Mouse (Mus musculus): ENCODE measurements at regions not wholly inside any gene's neighbourhood (a gene's known extent, or its start where the extent isn't known, plus 50 kb on each side); places are given as distances from the start of the nearest gene placed in this dataset.

DNA sequence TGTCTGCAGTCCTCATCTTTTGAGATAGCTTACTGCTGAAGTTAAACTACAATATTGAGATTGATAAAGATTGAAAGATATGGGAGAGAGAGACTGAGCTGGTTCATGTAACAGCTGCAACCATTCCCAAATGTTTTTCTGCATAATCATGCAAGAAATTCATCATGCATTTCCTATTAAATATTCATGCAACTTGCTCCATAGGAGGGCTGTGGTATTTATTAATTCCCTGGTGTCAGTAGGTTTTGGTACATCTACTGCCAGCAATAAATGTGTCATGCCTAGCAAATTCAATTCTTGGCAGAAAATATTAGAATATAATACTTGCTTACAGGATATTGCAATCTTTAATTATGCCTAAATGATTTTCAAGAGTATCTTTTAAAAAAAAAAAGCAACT lies 125.5 kb upstream of the Rbms1 start:
- Histone ChIP-seq H3K27me3 (ENCODE audit: control insufficient read depth, insufficient read depth, low read length) (no peaks in the 10 kb centered on the region), H3K4me3 (ENCODE audit: low read depth, low read length) (no peak overlapping the region), H3K4me2 (replicated peaks; ENCODE audit: low read depth, low read length) (no peak overlapping the region), H3K27ac (ENCODE audit: low read depth, low read length) (no peak overlapping the region), H3K9me3 (ENCODE audit: control insufficient read depth, low read length) (no peaks in the 10 kb centered on the region), H3K9ac (ENCODE audit: low read depth, low read length) (no peak overlapping the region), H3K4me1 (replicated peaks; ENCODE audit: control insufficient read depth, insufficient read depth, low read length) (no peaks in the 10 kb centered on the region), H3K36me3 (ENCODE audit: control insufficient read depth, insufficient read depth, low read length) (no peaks in the 10 kb centered on the region)
- ATAC-seq (ENCODE audit: low FRiP score) (no peak), DNase-seq (ENCODE audit: low spot score) (no peak)

DNA sequence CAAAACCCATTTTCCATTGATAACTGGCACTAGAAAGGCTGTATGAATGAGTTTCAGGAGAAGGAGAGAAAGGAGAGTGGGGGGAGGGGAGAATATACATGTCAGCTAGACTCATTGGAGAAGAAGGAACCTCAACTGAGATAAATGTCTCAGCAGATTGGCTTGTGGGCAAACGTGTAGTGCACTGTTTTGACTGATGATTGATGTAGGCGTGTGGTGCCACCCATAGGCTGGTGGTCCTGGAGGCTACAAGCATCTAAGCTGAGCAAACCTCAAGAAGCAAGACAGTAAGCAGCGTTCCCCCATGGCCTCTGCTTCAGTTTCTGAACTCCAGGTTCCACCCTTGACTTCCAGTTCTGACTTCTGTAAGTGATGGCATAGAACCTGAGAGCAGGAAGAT lies 121.8 kb upstream of the Rbms1 start:
- H3K4me2 ChIP-seq (replicated peaks; ENCODE audit: low read depth, low read length): no peak overlapping the region
- ATAC-seq (ENCODE audit: low FRiP score) (no peak), DNase-seq (ENCODE audit: low spot score) (no peak)
- no peak overlapping the region for H3K4me3 ChIP-seq (ENCODE audit: low read depth, low read length)
- H3K27me3 ChIP-seq (ENCODE audit: control insufficient read depth, insufficient read depth, low read length): no peaks in the 10 kb centered on the region
- no peak overlapping the region for H3K27ac ChIP-seq (ENCODE audit: low read depth, low read length)
- 70% methylated on average over 3 of the region's 3 CpGs for WGBS
- no peaks in the 10 kb centered on the region for H3K9me3 ChIP-seq (ENCODE audit: control insufficient read depth, low read length)
- H3K36me3 ChIP-seq (ENCODE audit: control insufficient read depth, insufficient read depth, low read length): no peaks in the 10 kb centered on the region
- no peak overlapping the region for H3K9ac ChIP-seq (ENCODE audit: low read depth, low read length)
- no peaks in the 10 kb centered on the region for H3K4me1 ChIP-seq (replicated peaks; ENCODE audit: control insufficient read depth, insufficient read depth, low read length)

DNA sequence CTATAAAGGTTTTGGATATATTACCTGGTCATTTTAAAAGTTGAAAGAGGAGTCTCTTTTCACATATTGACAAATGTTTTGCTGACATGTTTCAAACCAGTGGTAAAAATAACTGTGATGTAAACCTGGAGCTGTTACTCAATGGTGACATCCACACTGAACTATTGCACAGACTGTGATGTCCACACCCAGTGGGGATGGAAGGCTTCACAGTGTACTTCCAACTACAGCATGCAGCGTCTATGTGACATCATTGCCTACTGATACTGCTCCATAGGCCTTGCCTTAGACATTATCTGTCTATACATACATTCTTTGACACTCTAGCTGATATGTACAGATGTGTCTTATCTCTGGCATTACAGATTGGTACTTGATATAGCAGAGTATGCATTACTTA lies 120.1 kb upstream of the Rbms1 start:
- Histone ChIP-seq H3K36me3 (ENCODE audit: control insufficient read depth, insufficient read depth, low read length) (no peaks in the 10 kb centered on the region), H3K9ac (ENCODE audit: low read depth, low read length) (no peak overlapping the region), H3K4me3 (ENCODE audit: low read depth, low read length) (no peak overlapping the region), H3K4me1 (replicated peaks; ENCODE audit: control insufficient read depth, insufficient read depth, low read length) (no peaks in the 10 kb centered on the region), H3K9me3 (ENCODE audit: control insufficient read depth, low read length) (no peaks in the 10 kb centered on the region), H3K27me3 (ENCODE audit: control insufficient read depth, insufficient read depth, low read length) (no peaks in the 10 kb centered on the region), H3K27ac (ENCODE audit: low read depth, low read length) (no peak overlapping the region), H3K4me2 (replicated peaks; ENCODE audit: low read depth, low read length) (no peak overlapping the region)
- ATAC-seq (ENCODE audit: low FRiP score) (no peak), DNase-seq (ENCODE audit: low spot score) (no peak)
- 82% methylated on average over 1 of the region's 1 CpGs for WGBS

DNA sequence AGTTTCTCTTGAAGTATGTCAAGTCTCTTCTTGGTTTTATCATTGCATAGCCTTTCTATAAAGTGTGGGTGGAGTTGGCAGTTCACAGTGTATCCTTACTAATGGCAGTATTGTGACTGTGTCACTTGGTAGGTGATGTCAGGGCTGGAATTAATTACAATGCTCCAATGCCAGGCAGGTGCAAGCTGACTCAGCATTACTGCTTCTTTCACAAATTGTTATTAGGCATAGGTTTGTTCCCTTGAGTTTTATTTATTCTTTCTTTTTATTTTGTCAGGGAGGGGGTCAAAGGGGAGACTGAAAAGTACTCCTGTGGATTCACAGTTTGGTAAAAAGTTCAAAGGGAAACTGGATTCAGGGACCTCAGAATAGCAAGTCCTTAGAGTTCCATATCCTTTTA lies 119.6 kb upstream of the Rbms1 start:
- Histone ChIP-seq H3K9me3 (ENCODE audit: control insufficient read depth, low read length) (no peaks in the 10 kb centered on the region), H3K27me3 (ENCODE audit: control insufficient read depth, insufficient read depth, low read length) (no peaks in the 10 kb centered on the region), H3K4me3 (ENCODE audit: low read depth, low read length) (no peak overlapping the region), H3K9ac (ENCODE audit: low read depth, low read length) (no peak overlapping the region), H3K4me1 (replicated peaks; ENCODE audit: control insufficient read depth, insufficient read depth, low read length) (no peaks in the 10 kb centered on the region), H3K27ac (ENCODE audit: low read depth, low read length) (no peak overlapping the region), H3K36me3 (ENCODE audit: control insufficient read depth, insufficient read depth, low read length) (no peaks in the 10 kb centered on the region), H3K4me2 (replicated peaks; ENCODE audit: low read depth, low read length) (no peak overlapping the region)
- DNase-seq (ENCODE audit: low spot score): no peak
- no peak for ATAC-seq (ENCODE audit: low FRiP score)

DNA sequence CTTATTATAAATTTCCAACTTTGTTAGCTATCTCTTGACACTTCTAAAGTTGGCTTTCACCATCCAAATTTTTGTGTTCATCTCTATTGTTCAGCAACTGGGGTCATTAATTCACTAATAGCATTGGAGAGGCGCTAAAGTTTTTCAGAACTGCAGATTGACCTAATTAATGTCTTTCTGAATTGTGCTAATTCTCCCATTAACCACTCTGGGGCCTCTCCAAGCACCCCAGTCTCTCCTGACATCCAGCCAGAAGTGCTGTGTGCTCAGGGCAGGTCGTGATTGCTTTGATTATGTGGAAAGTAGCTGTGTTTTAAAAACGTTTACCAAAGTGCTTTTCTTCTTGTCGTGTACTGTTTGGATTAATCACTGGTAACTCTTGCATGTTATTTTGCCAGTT lies 117.0 kb upstream of the Rbms1 start:
- Histone ChIP-seq H3K27me3 (ENCODE audit: control insufficient read depth, insufficient read depth, low read length) (no peaks in the 10 kb centered on the region), H3K27ac (ENCODE audit: low read depth, low read length) (no peak overlapping the region), H3K4me1 (replicated peaks; ENCODE audit: control insufficient read depth, insufficient read depth, low read length) (no peaks in the 10 kb centered on the region), H3K4me3 (ENCODE audit: low read depth, low read length) (no peak overlapping the region), H3K4me2 (replicated peaks; ENCODE audit: low read depth, low read length) (no peak overlapping the region), H3K9me3 (ENCODE audit: control insufficient read depth, low read length) (no peaks in the 10 kb centered on the region), H3K36me3 (ENCODE audit: control insufficient read depth, insufficient read depth, low read length) (no peaks in the 10 kb centered on the region), H3K9ac (ENCODE audit: low read depth, low read length) (no peak overlapping the region)
- DNase-seq (ENCODE audit: low spot score) (no peak), ATAC-seq (ENCODE audit: low FRiP score) (no peak)
- WGBS: 60% methylated on average over 4 of the region's 4 CpGs

DNA sequence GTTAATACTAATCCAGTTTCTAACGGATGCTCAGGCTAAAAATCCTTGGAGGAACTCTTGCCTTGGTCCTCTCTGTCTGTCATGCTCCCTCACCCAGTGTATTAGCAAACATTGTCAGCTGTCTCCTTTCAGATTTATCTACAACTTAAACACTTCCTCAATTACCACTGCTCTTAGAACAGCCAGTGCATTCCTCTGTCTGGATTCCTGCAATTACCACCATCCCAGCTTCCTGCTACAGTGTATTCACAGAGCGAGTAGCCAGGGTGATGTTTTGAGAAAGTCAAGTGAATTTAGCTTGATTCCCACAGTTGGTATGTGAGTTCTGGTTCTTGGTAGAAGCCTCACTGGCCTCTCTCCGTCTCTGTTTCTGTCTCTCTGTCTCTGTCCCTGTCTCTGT lies 108.0 kb upstream of the Rbms1 start:
- Histone ChIP-seq H3K27me3 (ENCODE audit: control insufficient read depth, insufficient read depth, low read length) (no peaks in the 10 kb centered on the region), H3K9ac (ENCODE audit: low read depth, low read length) (no peak overlapping the region), H3K9me3 (ENCODE audit: control insufficient read depth, low read length) (no peaks in the 10 kb centered on the region), H3K4me1 (replicated peaks; ENCODE audit: control insufficient read depth, insufficient read depth, low read length) (no peaks in the 10 kb centered on the region), H3K36me3 (ENCODE audit: control insufficient read depth, insufficient read depth, low read length) (no peaks in the 10 kb centered on the region), H3K4me2 (replicated peaks; ENCODE audit: low read depth, low read length) (no peak overlapping the region), H3K4me3 (ENCODE audit: low read depth, low read length) (no peak overlapping the region), H3K27ac (ENCODE audit: low read depth, low read length) (no peak overlapping the region)
- no peak for DNase-seq (ENCODE audit: low spot score)
- 75% methylated on average over 3 of the region's 3 CpGs for WGBS
- no peak for ATAC-seq (ENCODE audit: low FRiP score)

DNA sequence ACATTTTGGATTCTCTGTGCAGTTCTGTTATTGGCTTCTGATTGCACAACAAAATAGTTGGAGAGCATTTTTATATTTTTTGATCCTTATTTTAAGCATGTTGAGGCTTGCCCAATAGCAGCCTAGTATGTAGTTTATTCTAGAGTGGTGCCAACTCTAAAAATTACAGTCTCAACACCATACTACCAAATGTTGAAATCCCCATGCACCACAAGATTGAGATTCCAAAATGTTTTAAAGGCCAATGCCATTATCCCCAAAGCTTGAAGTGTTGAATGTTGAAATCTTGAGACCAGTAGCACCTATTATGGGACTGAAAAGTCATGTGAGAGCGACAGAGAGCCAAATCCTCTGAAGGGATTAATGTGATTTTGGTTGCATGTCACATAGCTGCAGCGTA lies 104.9 kb upstream of the Rbms1 start:
- Histone ChIP-seq H3K4me3 (ENCODE audit: low read depth, low read length) (no peak overlapping the region), H3K27ac (ENCODE audit: low read depth, low read length) (no peak overlapping the region), H3K4me1 (replicated peaks; ENCODE audit: control insufficient read depth, insufficient read depth, low read length) (no peaks in the 10 kb centered on the region), H3K9ac (ENCODE audit: low read depth, low read length) (no peak overlapping the region), H3K36me3 (ENCODE audit: control insufficient read depth, insufficient read depth, low read length) (no peaks in the 10 kb centered on the region), H3K27me3 (ENCODE audit: control insufficient read depth, insufficient read depth, low read length) (no peaks in the 10 kb centered on the region), H3K4me2 (replicated peaks; ENCODE audit: low read depth, low read length) (no peak overlapping the region), H3K9me3 (ENCODE audit: control insufficient read depth, low read length) (no peaks in the 10 kb centered on the region)
- 94% methylated on average over 2 of the region's 2 CpGs for WGBS
- no peak for DNase-seq (ENCODE audit: low spot score)
- no peak for ATAC-seq (ENCODE audit: low FRiP score)

DNA sequence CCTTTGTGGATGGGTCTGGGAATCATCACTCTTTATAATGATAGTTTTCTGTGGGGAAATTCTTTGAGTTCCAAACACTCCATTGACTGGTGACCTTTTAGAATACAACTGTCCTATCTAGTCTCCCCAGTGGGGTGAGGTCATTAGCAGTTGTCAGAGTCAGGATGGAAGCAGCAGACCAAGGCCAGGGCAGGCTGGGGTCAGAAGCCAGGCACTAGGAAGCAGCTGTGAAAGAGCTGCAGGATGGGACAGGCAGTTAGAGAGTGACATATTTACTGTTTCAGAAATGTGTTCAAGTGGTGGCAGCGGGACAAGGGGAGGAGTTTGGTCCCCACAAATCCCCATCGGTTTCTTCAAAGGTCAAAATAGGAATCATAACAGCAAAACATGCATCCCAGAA lies 99.1 kb upstream of the Rbms1 start:
- no peak for DNase-seq (ENCODE audit: low spot score)
- Histone ChIP-seq H3K27me3 (ENCODE audit: control insufficient read depth, insufficient read depth, low read length) (no peaks in the 10 kb centered on the region), H3K9me3 (ENCODE audit: control insufficient read depth, low read length) (no peaks in the 10 kb centered on the region), H3K4me1 (replicated peaks; ENCODE audit: control insufficient read depth, insufficient read depth, low read length) (no peaks in the 10 kb centered on the region), H3K4me2 (replicated peaks; ENCODE audit: low read depth, low read length) (no peak overlapping the region), H3K4me3 (ENCODE audit: low read depth, low read length) (no peak overlapping the region), H3K36me3 (ENCODE audit: control insufficient read depth, insufficient read depth, low read length) (no peaks in the 10 kb centered on the region), H3K27ac (ENCODE audit: low read depth, low read length) (no peak overlapping the region), H3K9ac (ENCODE audit: low read depth, low read length) (no peak overlapping the region)
- ATAC-seq (ENCODE audit: low FRiP score): no peak
- 61% methylated on average over 2 of the region's 2 CpGs for WGBS

DNA sequence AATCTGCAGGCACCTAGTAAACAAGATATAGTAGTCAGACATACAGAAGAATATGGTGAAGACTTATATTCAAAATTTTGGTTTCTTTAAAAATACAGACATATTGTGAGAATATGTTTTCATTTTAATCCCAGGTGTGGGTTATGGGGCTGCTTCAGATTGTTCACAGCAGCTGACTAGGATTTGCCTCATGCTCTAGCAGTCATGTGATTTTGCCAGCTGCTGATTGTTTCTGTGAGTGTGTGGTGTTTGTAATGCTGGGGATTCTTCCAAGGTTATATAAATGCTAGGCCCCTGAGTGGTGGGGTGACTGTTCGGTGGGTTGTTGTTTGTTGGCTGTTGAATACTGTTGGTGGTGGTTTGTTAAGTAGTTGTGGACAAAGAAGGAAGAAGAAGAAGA lies 97.9 kb upstream of the Rbms1 start:
- Histone ChIP-seq H3K4me2 (replicated peaks; ENCODE audit: low read depth, low read length) (no peak overlapping the region), H3K27ac (ENCODE audit: low read depth, low read length) (no peak overlapping the region), H3K36me3 (ENCODE audit: control insufficient read depth, insufficient read depth, low read length) (no peaks in the 10 kb centered on the region), H3K27me3 (ENCODE audit: control insufficient read depth, insufficient read depth, low read length) (no peaks in the 10 kb centered on the region), H3K9me3 (ENCODE audit: control insufficient read depth, low read length) (no peaks in the 10 kb centered on the region), H3K9ac (ENCODE audit: low read depth, low read length) (no peak overlapping the region), H3K4me1 (replicated peaks; ENCODE audit: control insufficient read depth, insufficient read depth, low read length) (no peaks in the 10 kb centered on the region), H3K4me3 (ENCODE audit: low read depth, low read length) (no peak overlapping the region)
- DNase-seq (ENCODE audit: low spot score) (no peak), ATAC-seq (ENCODE audit: low FRiP score) (no peak)
- WGBS: 91% methylated on average over 1 of the region's 1 CpGs
